Mouse (Mus musculus): Measurements from ENCODE around the gene Nfe2l3.

DNA sequence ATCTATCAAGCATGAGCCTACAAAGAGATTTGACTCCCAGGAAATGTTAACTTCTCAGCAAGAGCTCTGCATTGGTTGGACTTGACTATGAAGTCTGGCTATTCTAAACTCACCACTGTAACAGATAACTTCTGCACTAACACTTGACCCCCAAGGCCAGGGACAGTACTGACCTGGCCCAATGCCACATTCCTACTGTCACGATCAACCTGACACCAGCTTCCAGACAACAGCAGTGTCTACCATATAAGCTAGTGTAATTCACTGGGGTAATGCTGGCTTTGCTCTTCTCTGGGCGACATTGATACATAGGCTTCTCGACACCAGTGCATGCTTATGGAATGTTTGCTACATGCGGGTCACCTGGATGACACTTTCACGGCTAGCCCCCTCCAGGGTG is 28.9 kb upstream of the Nfe2l3 start:
- TF ChIP-seq ZNF384 (IDR thresholded peaks at IDR 0.05; ENCODE audit: low read depth, low read length), result no peak
- TF ChIP-seq ZC3H11A (IDR thresholded peaks at IDR 0.05; ENCODE audit: borderline replicate concordance, low read depth, low read length), result no peak
- no peak for TF ChIP-seq HCFC1 (IDR thresholded peaks at IDR 0.05; ENCODE audit: borderline replicate concordance, insufficient read depth, low read length)

Data from ES-E14 (cell line).